Mouse (Mus musculus) megakaryocyte, embryonic 14.5 days (primary cell): ENCODE measurements at regions not wholly inside any gene's neighbourhood (a gene's known extent, or its start where the extent isn't known, plus 50 kb on each side); places are given as distances from the start of the nearest gene placed in this dataset.
A peak's percentile ranks its signal among the peaks of the same experiment; 100 is the strongest.

Source experiments
- H3K27me3 ChIP-seq: replicated peaks from 2 replicates; pipeline ENCODE3; 2012; ENCODE audit warnings: inconsistent platforms
- H3K36me3 ChIP-seq: replicated peaks from 2 replicates; pipeline ENCODE3; 2012; ENCODE audit warnings: low read length, inconsistent platforms, mixed read lengths
- H3K4me1 ChIP-seq: 2 replicates; pipeline ENCODE4 v1.6.1; 2012; ENCODE audit warnings: inconsistent platforms
- H3K4me3 ChIP-seq: replicated peaks from 2 replicates; pipeline ENCODE3; 2012; ENCODE audit warnings: moderate library complexity, mild to moderate bottlenecking, inconsistent platforms
- H3K9me3 ChIP-seq: 2 replicates; pipeline ENCODE4 v1.6.1; 2012; ENCODE audit warnings: inconsistent platforms
- FLI1 ChIP-seq: IDR thresholded peaks from 2 replicates; pipeline ENCODE4 v1.6.1; 2012; ENCODE audit warnings: low read length, inconsistent platforms, mixed read lengths
- GATA1 ChIP-seq: IDR thresholded peaks from 3 replicates; pipeline ENCODE4 v1.6.1; 2012; ENCODE audit warnings: mixed read lengths, low read length, inconsistent platforms, borderline replicate concordance

GRCm38 (mm10) chr1:32805890-32806630 is 259.0 kb upstream of the Gm5415 start:
- no peak for TF ChIP-seq FLI1
- no peak for TF ChIP-seq GATA1
- Histone ChIP-seq H3K9me3 (0 out of 2 replicates have a peak, but pooled peaks cover 3% of the 10 kb centered on the region), H3K4me3 (no peak overlapping the region), H3K27me3 (no peaks in the 10 kb centered on the region), H3K36me3 (no peaks in the 10 kb centered on the region), H3K4me1 (no peaks in the 10 kb centered on the region)

DNA sequence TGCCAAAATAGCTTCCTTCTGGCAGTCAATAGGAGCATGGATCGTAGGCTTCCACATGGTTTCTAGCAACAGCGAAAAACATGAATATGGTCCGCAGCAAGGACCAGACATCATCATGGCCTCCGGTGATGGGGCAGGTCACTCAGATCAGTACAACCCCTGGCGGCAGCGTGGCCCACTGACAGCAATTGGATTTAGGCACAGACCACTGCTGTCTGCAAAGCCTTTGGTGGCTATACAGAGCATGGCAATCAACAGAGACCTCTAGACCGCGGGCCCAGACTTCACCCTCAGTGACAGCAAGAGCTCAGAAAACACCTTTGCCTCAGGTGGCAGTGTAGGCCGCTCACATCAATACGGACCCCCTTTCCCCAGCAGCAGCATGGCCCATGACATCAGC is 225.1 kb upstream of the Gm5415 start:
- Histone ChIP-seq H3K4me3 (peak overlapping the region; percentile 7), H3K4me1 (no peaks in the 10 kb centered on the region), H3K9me3 (peaks cover 22% of the 10 kb centered on the region), H3K27me3 (no peaks in the 10 kb centered on the region), H3K36me3 (no peaks in the 10 kb centered on the region)
- TF ChIP-seq GATA1 (no peak), FLI1 (no peak)

- H3K36me3 ChIP-seq, result no peaks in the 10 kb centered on the region
- no peaks in the 10 kb centered on the region for H3K4me1 ChIP-seq
- no peak for TF ChIP-seq FLI1
- no peak for TF ChIP-seq GATA1
- no peaks in the 10 kb centered on the region for H3K27me3 ChIP-seq
- no peak overlapping the region for H3K4me3 ChIP-seq
- H3K9me3 ChIP-seq, result peaks cover 22% of the 10 kb centered on the region
Measured at GRCm38 (mm10) chr1:32768071-32768470, 221.0 kb upstream of the Gm5415 start.

- no peaks in the 10 kb centered on the region for H3K27me3 ChIP-seq
- no peaks in the 10 kb centered on the region for H3K4me1 ChIP-seq
- H3K9me3 ChIP-seq, result no peaks in the 10 kb centered on the region
- no peak overlapping the region for H3K4me3 ChIP-seq
- TF ChIP-seq FLI1 (no peak), GATA1 (no peak)
- H3K36me3 ChIP-seq, result no peaks in the 10 kb centered on the region
Measured at GRCm38 (mm10) chr1:32748191-32748590, 201.1 kb upstream of the Gm5415 start.

DNA sequence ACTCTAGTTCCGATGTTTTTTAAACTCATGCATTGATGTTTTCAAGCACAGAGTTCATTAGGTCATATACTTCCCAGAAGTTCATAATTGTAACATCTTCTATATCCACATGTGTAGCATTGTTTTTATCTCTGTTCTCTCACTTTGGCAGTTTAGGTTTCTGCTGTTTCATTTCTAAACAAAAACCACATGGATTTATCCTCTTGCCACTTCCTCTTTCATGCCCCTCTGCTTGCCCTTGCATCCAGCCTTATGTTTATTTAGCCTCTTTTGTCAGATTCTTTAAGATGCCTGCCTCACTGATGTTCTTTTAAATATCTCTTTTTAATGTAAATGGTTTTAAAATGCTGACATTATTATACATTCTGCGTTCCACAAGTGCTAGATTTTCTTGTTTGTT is 199.2 kb upstream of the Gm5415 start:
- Histone ChIP-seq H3K4me3 (no peak overlapping the region), H3K4me1 (no peaks in the 10 kb centered on the region)
- TF ChIP-seq FLI1 (no peak), GATA1 (no peak)

More for the DNA sequence above, 199.2 kb upstream of the Gm5415 start:
- H3K27me3 ChIP-seq, result no peaks in the 10 kb centered on the region
- no peaks in the 10 kb centered on the region for H3K36me3 ChIP-seq
- H3K9me3 ChIP-seq, result peaks cover 4% of the 10 kb centered on the region; the same call in 1 of the 2 replicates
